Mouse (Mus musculus): Measurements from ENCODE around the gene Cgnl1. TPM values are rescaled to one million over a fixed set of nuclear protein-coding genes. Genes with fewer than 3 reads are reported as not detected.
A peak's percentile ranks its signal among the peaks of the same experiment; 100 is the strongest.

Cgnl1 gene
- total and polyA plus RNA-seq, 2 experiments = 16.3 to 25.0 TPM

GRCm38 (mm10) chr9:71657199-71657598 is 114.2 kb downstream of the Cgnl1 start:
- H3K4me3 ChIP-seq (ENCODE audit: insufficient read depth, low read depth, low read length) = no peak overlapping the region
- no peak overlapping the region for H3K27ac ChIP-seq (replicated peaks; ENCODE audit: insufficient read depth, low read depth, low read length)
- peaks cover 8% of the 10 kb centered on the region for H3K4me1 ChIP-seq (ENCODE audit: control insufficient read depth, insufficient read depth, low read length)
- 0 out of 2 replicates have a peak, but pooled peaks cover 3% of the 10 kb centered on the region for H3K79me2 ChIP-seq (ENCODE audit: control insufficient read depth, insufficient read depth, low read length)
- peaks cover 10% of the 10 kb centered on the region for H3K36me3 ChIP-seq (ENCODE audit: control insufficient read depth, insufficient read depth, low read length)
- H3K27me3 ChIP-seq (ENCODE audit: control insufficient read depth, insufficient read depth, low read length) = no peaks in the 10 kb centered on the region
- no peak for TF ChIP-seq CTCF (IDR thresholded peaks at IDR 0.05; ENCODE audit: low read depth, low read length)
- DNase-seq (ENCODE audit: extremely low read depth, low read depth, low spot score) = no peak
- WGBS = 100% methylated on average over 1 of the region's 1 CpGs
- no peak overlapping the region for H3K9ac ChIP-seq (ENCODE audit: low read depth, low read length)

- H3K79me2 ChIP-seq (ENCODE audit: control insufficient read depth, insufficient read depth, low read length) = 0 out of 2 replicates have a peak, but pooled peaks cover 3% of the 10 kb centered on the region
- no peak overlapping the region for H3K9ac ChIP-seq (ENCODE audit: low read depth, low read length)
- TF ChIP-seq CTCF (IDR thresholded peaks at IDR 0.05; ENCODE audit: low read depth, low read length) = no peak
- TF ChIP-seq POLR2A (IDR thresholded peaks at IDR 0.05; ENCODE audit: extremely low read depth, insufficient read depth, low read length) = no peak
- DNase-seq (ENCODE audit: extremely low read depth, low read depth, low spot score) = no peak
- H3K27me3 ChIP-seq (ENCODE audit: control insufficient read depth, insufficient read depth, low read length) = no peaks in the 10 kb centered on the region
- H3K36me3 ChIP-seq (ENCODE audit: control insufficient read depth, insufficient read depth, low read length) = peaks cover 10% of the 10 kb centered on the region
- WGBS = 73% methylated on average over 3 of the region's 3 CpGs
- H3K4me3 ChIP-seq (ENCODE audit: insufficient read depth, low read depth, low read length) = no peak overlapping the region
- no peak overlapping the region for H3K27ac ChIP-seq (replicated peaks; ENCODE audit: insufficient read depth, low read depth, low read length)
- H3K4me1 ChIP-seq (ENCODE audit: control insufficient read depth, insufficient read depth, low read length) = peaks cover 3% of the 10 kb centered on the region; the same call in 1 of the 2 replicates
Measured at GRCm38 (mm10) chr9:71654861-71655260, 116.5 kb downstream of the Cgnl1 start.

GRCm38 (mm10) chr9:71646115-71646514 is 125.3 kb downstream of the Cgnl1 start:
- Histone ChIP-seq H3K27me3 (ENCODE audit: control insufficient read depth, insufficient read depth, low read length) (no peaks in the 10 kb centered on the region), H3K4me1 (ENCODE audit: control insufficient read depth, insufficient read depth, low read length) (no peaks in the 10 kb centered on the region), H3K27ac (replicated peaks; ENCODE audit: insufficient read depth, low read depth, low read length) (no peak overlapping the region), H3K9ac (ENCODE audit: low read depth, low read length) (no peak overlapping the region), H3K36me3 (ENCODE audit: control insufficient read depth, insufficient read depth, low read length) (peaks cover 12% of the 10 kb centered on the region), H3K4me3 (ENCODE audit: insufficient read depth, low read depth, low read length) (no peak overlapping the region), H3K79me2 (ENCODE audit: control insufficient read depth, insufficient read depth, low read length) (no peaks in the 10 kb centered on the region)
- peak; percentile 87 for DNase-seq (ENCODE audit: extremely low read depth, low read depth, low spot score)
- WGBS = 22% methylated on average over 6 of the region's 6 CpGs
- no peak for TF ChIP-seq POLR2A (IDR thresholded peaks at IDR 0.05; ENCODE audit: extremely low read depth, insufficient read depth, low read length)
- peak; percentile 29; the same call in 1 of the 2 replicates for TF ChIP-seq CTCF (IDR thresholded peaks at IDR 0.05; ENCODE audit: low read depth, low read length)

GRCm38 (mm10) chr9:71643611-71644010 is 127.8 kb downstream of the Cgnl1 start:
- Histone ChIP-seq H3K27ac (replicated peaks; ENCODE audit: insufficient read depth, low read depth, low read length) (no peak overlapping the region), H3K4me3 (ENCODE audit: insufficient read depth, low read depth, low read length) (no peak overlapping the region), H3K36me3 (ENCODE audit: control insufficient read depth, insufficient read depth, low read length) (peaks cover 16% of the 10 kb centered on the region), H3K4me1 (ENCODE audit: control insufficient read depth, insufficient read depth, low read length) (no peaks in the 10 kb centered on the region), H3K79me2 (ENCODE audit: control insufficient read depth, insufficient read depth, low read length) (no peaks in the 10 kb centered on the region), H3K9ac (ENCODE audit: low read depth, low read length) (no peak overlapping the region), H3K27me3 (ENCODE audit: control insufficient read depth, insufficient read depth, low read length) (no peaks in the 10 kb centered on the region)
- TF ChIP-seq POLR2A (IDR thresholded peaks at IDR 0.05; ENCODE audit: extremely low read depth, insufficient read depth, low read length) (no peak), CTCF (IDR thresholded peaks at IDR 0.05; ENCODE audit: low read depth, low read length) (peak; percentile 14; the same call in 1 of the 2 replicates)
- WGBS = 98% methylated on average over 4 of the region's 4 CpGs
- no peak for DNase-seq (ENCODE audit: extremely low read depth, low read depth, low spot score)

GRCm38 (mm10) chr9:71642270-71642669 is 129.1 kb downstream of the Cgnl1 start:
- no peak for TF ChIP-seq POLR2A (IDR thresholded peaks at IDR 0.05; ENCODE audit: extremely low read depth, insufficient read depth, low read length)
- TF ChIP-seq CTCF (IDR thresholded peaks at IDR 0.05; ENCODE audit: low read depth, low read length) = peak; percentile 27; the same call in 1 of the 2 replicates
- Histone ChIP-seq H3K27ac (replicated peaks; ENCODE audit: insufficient read depth, low read depth, low read length) (no peak overlapping the region), H3K4me1 (ENCODE audit: control insufficient read depth, insufficient read depth, low read length) (no peaks in the 10 kb centered on the region), H3K79me2 (ENCODE audit: control insufficient read depth, insufficient read depth, low read length) (no peaks in the 10 kb centered on the region), H3K27me3 (ENCODE audit: control insufficient read depth, insufficient read depth, low read length) (no peaks in the 10 kb centered on the region), H3K4me3 (ENCODE audit: insufficient read depth, low read depth, low read length) (no peak overlapping the region), H3K9ac (ENCODE audit: low read depth, low read length) (no peak overlapping the region), H3K36me3 (ENCODE audit: control insufficient read depth, insufficient read depth, low read length) (peaks cover 21% of the 10 kb centered on the region)
- no peak for DNase-seq (ENCODE audit: extremely low read depth, low read depth, low spot score)
- WGBS = 97% methylated on average over 3 of the region's 3 CpGs

- DNase-seq (ENCODE audit: extremely low read depth, low read depth, low spot score) = no peak
- Histone ChIP-seq H3K4me3 (ENCODE audit: insufficient read depth, low read depth, low read length) (no peak overlapping the region), H3K4me1 (ENCODE audit: control insufficient read depth, insufficient read depth, low read length) (no peaks in the 10 kb centered on the region), H3K79me2 (ENCODE audit: control insufficient read depth, insufficient read depth, low read length) (no peaks in the 10 kb centered on the region), H3K9ac (ENCODE audit: low read depth, low read length) (no peak overlapping the region), H3K27ac (replicated peaks; ENCODE audit: insufficient read depth, low read depth, low read length) (no peak overlapping the region), H3K27me3 (ENCODE audit: control insufficient read depth, insufficient read depth, low read length) (no peaks in the 10 kb centered on the region), H3K36me3 (ENCODE audit: control insufficient read depth, insufficient read depth, low read length) (peaks cover 24% of the 10 kb centered on the region)
- WGBS = 91% methylated on average over 4 of the region's 4 CpGs
- TF ChIP-seq POLR2A (IDR thresholded peaks at IDR 0.05; ENCODE audit: extremely low read depth, insufficient read depth, low read length) (no peak), CTCF (IDR thresholded peaks at IDR 0.05; ENCODE audit: low read depth, low read length) (no peak)
Measured at GRCm38 (mm10) chr9:71640361-71640927, 131.0 kb downstream of the Cgnl1 start.
